Mouse (Mus musculus) left cerebral cortex, adult 11 months (tissue): ENCODE data around the gene Tnrc6c.

Experiments used
- DNase-seq: peaks from one replicate; pipeline ENCODE4 v3.0.0; 2022; ENCODE audit warnings: low spot score

Tnrc6c gene

DNA sequence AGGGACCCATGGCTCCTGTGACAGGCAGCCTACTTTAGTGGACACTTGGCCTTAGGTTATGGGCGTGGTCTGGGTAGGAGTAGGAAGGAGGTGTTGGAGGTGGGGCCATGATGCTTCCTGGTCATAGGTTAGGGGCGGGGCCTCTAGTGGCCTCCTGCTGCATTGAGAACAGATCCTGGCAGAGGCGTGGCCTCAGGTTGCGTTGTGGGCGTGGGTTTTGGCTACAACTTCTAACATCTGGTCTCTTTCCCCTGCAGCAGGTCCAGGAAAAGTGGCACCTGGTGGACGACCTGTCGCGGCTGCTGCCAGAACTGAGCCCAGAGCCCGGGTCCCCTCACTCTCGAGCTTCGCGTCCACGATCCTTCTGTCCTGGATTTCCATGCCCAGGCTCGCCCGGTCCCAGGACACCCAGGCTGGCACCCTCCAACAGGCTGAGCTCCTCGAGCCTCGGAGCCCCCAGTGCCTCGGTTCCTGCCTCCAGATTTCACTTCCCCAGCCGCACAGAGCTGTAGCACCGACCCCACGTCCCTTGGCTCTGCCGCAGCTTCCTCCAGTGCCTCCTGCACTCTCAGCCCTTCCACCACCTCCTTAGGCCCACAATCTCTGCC lies 138.3 kb downstream of the Tnrc6c start:
- DNase-seq = no peak

DNA sequence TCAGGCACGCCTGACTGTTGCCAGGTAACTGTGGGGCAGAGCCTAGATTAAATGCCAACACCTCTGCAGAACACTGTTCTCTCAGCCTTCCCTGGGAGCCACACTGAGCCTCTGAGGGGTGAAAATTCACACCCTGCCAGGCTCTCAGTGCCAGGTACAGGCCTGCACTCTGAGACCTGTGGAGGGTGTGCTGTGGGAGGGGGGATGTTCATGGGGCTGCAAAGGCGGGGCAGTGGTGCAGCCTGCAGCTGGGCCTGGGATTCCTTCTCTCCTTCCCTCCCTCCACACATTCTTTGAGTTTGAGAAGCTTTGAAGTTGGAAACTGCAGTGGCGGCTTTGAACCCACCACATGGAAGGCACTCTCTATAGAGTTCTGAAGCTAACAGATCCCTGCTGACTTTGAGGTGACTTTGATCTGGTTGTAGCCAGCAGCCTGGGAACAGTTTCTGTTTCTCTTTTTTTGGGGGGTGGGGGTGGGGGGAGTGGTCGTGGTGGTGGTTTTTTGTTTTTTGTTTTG lies 140.0 kb downstream of the Tnrc6c start:
- DNase-seq = no peak

DNA sequence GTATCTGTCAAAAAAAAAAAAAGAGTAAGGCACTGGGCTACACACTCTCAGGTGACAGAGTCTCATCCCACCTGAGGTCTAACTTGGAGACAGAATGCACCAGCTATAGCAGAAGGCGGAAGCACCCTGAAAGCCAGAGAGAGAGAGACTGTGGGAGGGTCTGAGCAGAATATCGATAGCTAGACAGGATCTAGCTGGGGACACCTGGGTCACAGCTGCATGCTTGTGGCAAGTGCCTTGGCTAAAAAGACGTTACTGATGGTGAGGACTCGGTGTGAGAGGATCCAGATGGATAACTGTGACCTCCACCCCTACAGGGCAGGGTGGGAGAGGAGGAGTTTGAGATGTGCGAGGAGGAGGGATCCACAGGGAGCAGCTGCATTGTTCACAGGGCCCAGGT lies 142.9 kb downstream of the Tnrc6c start:
- DNase-seq = no peak

DNA sequence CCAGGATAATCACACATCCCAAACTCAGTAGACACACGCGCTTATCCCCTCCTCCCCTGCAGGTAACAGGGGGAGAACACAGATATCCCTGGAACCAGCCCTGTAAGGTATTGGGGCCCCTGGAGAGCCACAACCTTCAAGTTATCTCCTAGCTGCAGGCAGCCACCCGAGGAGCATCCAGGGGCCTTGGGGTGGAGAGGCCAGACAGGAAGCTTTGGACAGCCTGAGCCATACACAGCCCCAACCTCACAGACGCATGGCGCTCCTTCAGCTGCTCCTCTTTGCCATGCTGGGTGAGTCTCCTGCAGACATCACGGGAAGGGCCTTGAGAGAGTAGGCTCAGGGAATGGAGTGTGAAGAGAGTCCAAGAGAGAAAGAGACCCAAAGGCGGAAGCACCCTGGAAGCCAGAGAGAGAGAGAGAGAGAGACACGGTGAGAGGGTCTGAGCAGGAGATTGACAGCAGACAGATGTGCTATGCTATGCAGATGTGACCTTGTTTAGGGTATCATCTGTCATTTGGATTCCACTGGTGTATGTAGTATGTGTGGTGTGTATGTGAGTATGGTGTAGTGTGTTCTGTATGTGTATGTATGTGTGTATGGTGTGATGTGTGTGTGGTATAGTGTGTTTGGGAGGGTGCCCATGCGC lies 143.5 kb downstream of the Tnrc6c start, which contains the start of gene 6030468B19Rik:
Gene 6030468B19Rik (plus strand): TSS at position 150 of the 649 bp plus-strand sequence.
- no peak for DNase-seq

DNA sequence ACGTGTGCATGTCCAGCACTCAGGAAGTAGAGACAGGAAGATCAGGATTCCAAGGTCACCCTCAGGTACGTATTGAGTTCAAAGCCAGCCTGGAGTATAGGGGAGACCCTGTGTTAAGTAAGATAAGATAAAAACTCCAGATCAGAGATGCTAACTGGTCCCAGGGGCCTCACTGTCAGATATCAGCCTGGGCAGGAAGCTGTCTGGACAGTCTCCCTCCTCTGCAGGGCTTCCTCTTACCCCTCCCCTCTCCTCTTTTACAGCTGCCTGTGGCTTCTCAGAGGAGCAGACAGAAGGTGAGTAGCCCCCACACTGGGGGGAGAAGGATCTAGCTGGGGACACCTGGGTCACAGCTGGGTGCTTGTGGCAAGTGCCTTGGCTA lies 144.1 kb downstream of the Tnrc6c start:
- no peak for DNase-seq

DNA sequence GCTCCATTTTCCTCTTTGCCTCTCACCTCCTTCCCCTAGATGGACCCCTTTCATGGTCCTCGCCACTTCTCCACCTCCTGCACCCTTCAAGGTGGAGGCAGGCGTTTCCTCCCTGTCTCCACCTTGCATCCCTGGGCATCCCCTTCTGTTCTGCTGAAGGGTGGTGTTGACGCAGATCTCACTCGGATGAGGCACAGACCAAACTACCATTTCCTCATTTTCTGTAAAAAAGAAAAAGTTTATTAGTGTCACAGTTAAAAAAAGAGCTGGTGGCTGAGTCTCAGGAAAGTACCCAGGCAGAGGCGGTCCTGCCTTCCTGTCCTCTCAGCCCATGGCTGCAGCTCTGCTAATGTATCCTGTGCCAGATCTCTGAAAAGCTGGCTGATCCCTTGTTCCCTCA lies 145.1 kb downstream of the Tnrc6c start:
- DNase-seq = no peak

DNA sequence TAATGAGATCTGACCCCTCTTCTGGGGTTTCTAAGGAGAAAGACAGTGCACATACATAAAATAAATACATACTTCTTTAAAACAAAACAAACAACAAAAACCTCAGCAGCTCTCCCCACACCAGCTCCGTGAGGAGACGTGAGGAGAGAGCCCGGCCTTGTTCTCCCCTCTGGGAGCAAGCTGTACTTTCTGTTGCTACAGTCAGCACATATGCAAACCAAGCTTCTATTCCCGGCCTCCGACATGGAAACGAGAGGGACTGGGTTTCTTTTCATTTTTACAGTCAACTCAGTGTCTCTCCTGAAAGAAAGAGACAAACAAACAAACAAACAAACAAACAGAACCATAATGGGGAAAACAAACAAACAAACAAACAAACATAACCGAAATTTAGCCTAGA lies 145.9 kb downstream of the Tnrc6c start:
- no peak for DNase-seq

DNA sequence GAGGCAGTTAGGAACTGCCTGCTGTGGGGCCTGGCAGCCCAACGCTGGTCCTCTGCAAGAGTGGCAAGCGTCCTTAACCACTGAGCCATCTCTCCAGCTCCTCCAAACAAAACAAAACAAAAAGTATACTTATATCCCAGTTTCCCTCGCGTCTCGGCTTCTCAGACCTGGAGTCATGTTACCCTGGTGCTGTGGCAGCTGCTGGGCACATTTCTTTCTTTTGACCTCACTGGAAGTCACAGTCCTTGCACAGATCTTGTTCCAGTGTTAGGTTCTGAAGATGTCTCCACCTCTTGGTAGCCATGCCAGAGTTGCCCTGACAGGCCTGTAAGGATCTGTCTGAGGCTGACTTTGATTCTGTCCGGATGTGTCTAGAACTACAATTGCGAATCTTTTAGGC lies 147.6 kb downstream of the Tnrc6c start:
- no peak for DNase-seq

DNA sequence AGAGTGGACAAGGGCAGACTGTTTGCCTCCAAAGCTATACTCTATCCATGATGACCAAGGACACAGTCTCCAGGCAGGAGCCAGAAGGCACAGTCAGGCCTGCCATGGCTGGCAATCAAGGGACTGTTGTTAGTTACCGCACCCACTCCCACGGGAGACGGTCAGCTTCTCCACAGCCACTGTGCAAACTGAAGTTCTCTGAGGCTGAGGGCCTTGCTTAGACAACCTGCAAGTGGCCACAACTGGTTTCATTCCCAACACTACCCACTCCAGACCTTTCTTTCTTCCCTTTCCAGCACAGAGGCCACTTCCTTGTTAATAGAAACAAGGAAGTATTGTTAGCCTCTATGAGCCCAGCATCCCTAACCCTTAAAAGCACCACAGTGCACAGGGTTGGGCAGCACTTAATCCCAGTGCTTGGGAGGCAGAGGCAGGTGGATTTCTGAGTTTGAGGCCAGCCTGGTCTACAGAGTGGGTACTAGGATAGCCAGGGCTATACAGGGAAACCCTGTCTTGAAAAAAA lies 149.1 kb downstream of the Tnrc6c start:
- no peak for DNase-seq

DNA sequence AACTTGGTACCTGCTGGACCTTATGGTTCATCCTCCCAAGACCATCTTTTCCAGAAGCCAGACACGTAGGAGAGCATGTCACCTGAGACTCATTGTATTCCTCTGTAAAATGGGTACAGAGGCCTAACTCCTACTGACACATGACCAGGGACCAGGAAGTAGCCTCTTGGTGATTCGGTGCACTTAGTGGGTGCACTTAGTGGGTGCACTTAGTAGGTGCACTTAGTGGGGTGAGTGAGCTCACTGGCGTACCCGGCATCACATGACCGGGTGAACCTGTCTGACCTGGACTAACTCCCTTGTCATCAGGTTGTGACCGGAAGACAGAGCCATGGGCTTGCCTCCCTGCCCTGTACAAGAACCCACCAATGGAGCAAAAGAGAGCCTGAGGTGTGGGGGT lies 152.7 kb downstream of the Tnrc6c start:
- DNase-seq = no peak

DNA sequence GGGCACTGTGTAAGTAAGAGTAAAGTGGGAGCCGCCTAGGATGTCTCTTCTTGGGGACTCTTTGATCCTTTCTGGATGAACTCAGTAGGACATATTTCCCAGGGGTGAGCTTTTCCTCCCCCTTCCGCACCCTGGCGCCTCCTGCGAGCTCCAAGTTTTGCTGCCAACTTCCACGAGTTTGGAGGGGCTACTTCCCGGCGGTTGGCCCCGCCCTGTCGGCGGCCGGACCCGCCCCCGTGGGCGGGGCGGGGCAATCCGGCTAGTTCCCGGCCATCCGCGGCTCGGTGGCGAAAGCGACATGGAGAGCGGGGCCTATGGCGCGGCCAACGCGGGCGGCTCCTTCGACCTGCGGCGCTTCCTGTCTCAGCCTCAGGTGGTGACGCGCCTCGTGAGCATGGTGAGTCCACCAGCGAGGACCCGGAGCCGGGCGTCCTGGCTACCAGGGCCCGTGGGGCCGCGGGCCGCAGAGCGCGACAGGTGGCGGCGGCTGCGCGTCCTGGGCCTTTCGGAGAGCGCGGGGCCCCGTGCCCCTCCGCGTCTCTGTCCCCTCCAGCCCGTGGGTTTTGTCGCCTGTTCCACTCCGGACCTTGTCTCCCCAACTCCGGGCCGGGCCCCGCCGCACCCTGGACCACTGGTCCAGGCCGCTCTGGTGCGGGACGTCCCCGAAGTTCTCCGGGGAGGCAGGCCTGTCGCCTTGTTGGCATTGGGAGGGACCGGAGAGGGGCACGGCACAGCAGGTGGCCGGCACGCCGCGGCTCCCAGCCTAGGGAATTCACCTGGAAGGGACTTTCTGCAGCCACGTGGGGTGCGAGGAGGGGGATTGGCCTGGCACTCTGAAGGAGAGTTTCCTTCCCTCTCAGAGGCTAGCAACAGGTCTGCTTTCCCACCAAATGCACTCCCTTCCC lies 155.6 kb downstream of the Tnrc6c start, which contains the start of the genes Gm20708 and Syngr2:
Gene Gm20708 (plus strand): TSS at position 262 of the 905 bp plus-strand sequence.
Gene Syngr2 (plus strand): TSS at position 262 of the 905 bp plus-strand sequence.
- DNase-seq = no peak

DNA sequence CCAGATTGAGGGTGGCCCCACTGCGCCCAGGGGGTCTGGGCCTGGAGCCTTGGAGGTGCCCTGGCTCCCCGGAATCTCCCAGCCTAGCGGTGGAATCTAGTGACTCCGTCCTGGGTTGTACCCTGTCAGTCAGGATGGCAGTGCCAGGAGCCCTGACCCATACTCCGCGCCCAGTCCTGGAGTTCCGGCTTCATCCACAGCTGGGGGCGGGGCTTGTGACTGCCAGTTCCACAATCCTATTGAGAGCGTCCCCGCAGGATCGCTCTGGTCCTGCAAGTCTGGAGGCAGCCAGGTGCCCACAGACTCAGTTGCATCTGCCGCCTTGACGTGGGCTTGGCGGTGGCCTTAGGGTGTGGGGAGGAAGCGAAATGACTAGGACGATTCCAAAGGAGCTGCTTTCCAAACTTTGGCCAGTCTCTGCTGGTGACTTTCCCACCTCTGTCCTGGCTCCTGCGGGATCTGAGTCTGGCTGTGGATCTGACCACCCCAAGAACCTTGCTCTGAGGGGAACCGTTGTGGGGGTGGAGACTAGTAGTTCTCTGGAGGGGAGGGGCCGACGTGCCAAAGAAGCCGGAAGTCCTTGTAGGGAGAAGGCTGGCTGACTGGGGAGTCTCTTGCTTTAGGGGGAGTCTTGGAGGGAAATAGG lies 156.4 kb downstream of the Tnrc6c start:
- no peak for DNase-seq
